Mouse (Mus musculus): ENCODE measurements at regions not wholly inside any gene's neighbourhood (a gene's known extent, or its start where the extent isn't known, plus 50 kb on each side); places are given as distances from the start of the nearest gene placed in this dataset. TPM values are rescaled to one million over a fixed set of nuclear protein-coding genes. Genes with fewer than 3 reads are reported as not detected.

Small RNA genes in the stretch of these regions (microRNA-seq; reads per million reads assigned to microRNA genes)
- not detected for gene Mir6351

Measured in forebrain, embryonic 14.5 days (tissue).